Mouse (Mus musculus): ENCODE data around the gene Avpi1.
"Not testable (repeated sequence)": the region's sequence is repeated elsewhere in the genome, so short reads cannot be mapped to it uniquely, and the experiment has no call there.

Gene Avpi1

GRCm38 (mm10) chr19:42104681-42105080 is 24.2 kb downstream of the Avpi1 start:
- DNase-seq (ENCODE audit: low spot score) = no peak

- DNase-seq (ENCODE audit: low spot score) = no peak
Observed at GRCm38 (mm10) chr19:42099406-42099805, 29.5 kb downstream of the Avpi1 start.

GRCm38 (mm10) chr19:42090637-42091141 is 38.2 kb downstream of the Avpi1 start:
- DNase-seq (ENCODE audit: low spot score) = no peak

DNA sequence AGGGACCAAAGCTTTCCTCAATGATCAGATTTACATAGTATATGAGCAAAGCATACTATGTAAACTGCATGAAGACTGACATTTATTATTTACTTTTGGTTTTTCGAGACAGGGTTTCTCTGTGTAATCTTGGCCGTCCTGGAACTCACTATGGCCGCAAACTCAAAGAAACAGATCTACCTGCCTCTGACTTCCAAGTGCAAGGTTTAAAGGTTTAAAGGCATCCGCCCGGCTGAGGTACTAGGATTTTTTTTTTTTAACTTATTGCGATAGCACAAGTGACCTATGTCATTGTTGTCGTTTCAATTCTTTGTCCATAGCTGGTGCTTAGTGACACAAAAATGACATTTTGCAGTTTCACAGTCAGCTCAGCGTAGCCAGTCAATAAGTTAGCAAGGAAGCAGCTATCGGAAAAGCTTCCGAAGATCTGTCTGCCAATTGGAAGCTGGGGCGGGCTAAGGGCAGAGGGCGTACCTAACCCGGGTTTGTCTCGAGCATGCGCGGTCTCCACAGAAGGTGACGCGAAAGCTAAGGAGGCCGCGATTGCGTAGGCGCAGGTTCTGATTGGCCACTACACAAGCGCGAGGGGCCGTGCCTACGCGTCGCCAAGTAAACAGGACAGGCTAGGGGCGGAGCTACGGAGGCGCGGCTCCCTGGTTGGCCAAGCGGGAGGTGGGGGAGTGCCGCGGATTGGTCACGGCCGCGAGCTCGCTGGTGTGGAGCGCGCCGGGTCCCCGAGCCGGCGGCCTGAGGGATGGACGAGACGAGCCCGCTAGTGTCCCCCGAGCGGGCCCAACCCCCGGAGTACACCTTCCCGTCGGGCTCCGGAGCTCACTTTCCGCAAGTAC is 38.9 kb downstream of the Avpi1 start, which contains the start of gene Pi4k2a:
Gene Pi4k2a, plus strand, starts transcription at position 723 of the 848 bp plus-strand sequence.
- DNase-seq (ENCODE audit: low spot score) = peak; percentile 94

GRCm38 (mm10) chr19:42089103-42089747 is 39.6 kb downstream of the Avpi1 start:
- DNase-seq (ENCODE audit: low spot score) = peak; percentile 32

DNA sequence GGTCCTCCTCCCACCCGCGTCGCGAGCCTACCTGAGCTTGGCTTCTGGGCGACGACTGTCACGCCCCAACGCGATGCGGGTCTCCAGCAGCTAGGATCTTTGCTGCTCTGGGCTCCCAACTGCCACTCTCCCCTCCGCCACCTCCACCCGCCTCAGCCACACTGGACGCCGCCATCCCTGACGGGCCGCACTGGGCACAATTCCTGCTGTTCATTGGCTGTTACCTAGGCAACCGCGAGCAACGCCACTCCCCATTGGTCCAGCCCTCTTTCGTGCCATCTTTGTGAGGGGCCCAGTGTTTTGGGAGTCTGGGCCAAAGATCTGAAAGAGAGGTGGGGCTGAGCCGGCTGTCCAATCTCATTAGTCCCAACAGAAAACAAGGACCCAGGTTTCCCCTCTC is 42.7 kb downstream of the Avpi1 start, which contains the start of gene Morn4:
Gene Morn4, minus strand, starts transcription at position 192 of the 400 bp plus-strand sequence.
- DNase-seq (ENCODE audit: low spot score) = peak; percentile 63

- DNase-seq (ENCODE audit: low spot score) = no peak
Observed at GRCm38 (mm10) chr19:42085690-42086089, 43.2 kb downstream of the Avpi1 start.

DNA sequence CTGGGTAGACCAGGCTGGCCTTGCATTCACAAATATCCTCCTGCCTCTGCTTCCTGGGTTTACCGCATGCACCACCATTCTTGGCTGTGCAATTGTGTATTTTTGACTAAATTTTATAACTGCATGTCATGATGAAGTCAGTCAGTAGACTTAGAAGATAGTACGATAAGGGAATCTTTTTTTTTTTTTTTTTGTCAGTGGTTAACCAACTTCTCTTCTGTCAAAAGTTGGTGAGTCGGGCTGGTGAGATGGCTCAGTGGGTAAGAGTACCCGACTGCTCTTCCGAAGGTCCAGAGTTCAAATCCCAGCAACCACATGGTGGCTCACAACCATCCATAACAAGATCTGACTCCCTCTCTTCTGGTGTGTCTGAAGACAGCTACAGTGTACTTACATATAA is 47.2 kb downstream of the Avpi1 start:
- DNase-seq (ENCODE audit: low spot score) = not testable (repeated sequence)

DNA sequence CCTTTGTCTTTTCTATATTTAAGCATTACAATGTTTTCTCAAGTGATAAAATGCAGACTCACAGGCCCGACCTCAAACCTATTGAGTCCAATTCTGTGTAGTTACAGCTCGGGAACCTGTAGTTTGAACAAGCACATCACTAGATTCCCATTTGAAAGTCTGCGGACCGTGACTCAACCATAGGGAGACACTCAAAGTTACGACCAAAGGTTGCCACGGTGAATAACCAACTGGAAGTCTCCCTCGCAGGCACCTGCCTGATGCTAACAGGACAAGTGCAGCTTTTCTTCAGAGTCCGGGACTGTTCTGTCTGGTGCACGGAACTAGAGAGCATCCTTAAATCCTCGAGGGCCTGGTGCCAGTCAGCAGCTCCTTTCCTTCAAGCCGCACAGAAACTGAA is 48.4 kb downstream of the Avpi1 start:
- no peak for DNase-seq (ENCODE audit: low spot score)

GRCm38 (mm10) chr19:42079950-42080349 is 48.9 kb downstream of the Avpi1 start:
- DNase-seq (ENCODE audit: low spot score) = no peak

DNA sequence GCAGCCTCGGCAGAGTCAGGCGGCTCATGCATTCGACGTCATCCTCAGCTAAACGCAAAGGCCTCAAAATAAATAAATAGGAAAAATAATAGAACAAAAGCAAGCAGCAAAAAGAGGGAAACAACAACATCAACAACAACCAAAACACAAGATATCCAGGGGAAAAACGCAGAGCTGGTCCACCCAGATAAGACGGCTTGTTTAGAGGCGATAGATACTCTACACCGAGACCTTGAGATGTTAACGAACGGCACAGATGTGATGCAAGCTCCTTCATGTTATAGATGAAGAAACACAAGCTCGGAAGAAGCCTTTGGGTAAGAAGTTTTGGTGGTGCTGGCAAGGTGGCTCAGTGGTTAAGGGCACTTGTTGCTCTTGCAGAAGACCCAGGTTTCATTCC is 49.9 kb downstream of the Avpi1 start:
- no peak for DNase-seq (ENCODE audit: low spot score)

- no peak for DNase-seq (ENCODE audit: low spot score)
Observed at GRCm38 (mm10) chr19:42078566-42078965, 50.3 kb downstream of the Avpi1 start.

DNA sequence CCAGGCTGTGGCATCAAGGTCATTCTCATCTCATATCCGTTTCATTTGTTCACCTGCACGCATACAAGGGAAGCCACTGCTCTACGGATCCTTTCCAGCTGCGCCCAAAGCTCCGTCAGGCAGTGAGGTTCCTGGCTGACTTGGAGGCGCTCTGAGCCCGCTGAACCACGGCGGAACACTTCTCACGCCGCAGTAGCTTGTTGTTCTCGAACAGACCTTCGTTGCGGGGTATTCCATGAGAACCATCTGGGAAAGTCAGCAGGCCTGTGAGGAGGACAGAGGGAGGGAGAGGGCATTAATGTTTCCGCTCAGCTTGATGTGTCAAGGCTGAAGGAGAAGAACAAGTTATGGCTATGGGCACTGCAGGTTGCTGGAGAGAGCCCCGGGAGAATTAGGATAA is 52.9 kb downstream of the Avpi1 start:
- DNase-seq (ENCODE audit: low spot score) = no peak

- no peak for DNase-seq (ENCODE audit: low spot score)
Observed at GRCm38 (mm10) chr19:42075051-42075450, 53.8 kb downstream of the Avpi1 start.

Data from urinary bladder, postnatal 25 days (tissue).